Mouse (Mus musculus) erythroblast, embryonic 14.5 days (primary cell): ENCODE measurements around the gene Plagl1.

Experiments
- GATA1 ChIP-seq: IDR thresholded peaks from 2 replicates; pipeline ENCODE4 v1.6.1; 2012; ENCODE audit warnings: low read length, inconsistent platforms, mixed read lengths
- TAL1 ChIP-seq: IDR thresholded peaks from 3 replicates; pipeline ENCODE4 v1.6.1; 2012; ENCODE audit warnings: low read length, inconsistent platforms, mixed read lengths

DNA sequence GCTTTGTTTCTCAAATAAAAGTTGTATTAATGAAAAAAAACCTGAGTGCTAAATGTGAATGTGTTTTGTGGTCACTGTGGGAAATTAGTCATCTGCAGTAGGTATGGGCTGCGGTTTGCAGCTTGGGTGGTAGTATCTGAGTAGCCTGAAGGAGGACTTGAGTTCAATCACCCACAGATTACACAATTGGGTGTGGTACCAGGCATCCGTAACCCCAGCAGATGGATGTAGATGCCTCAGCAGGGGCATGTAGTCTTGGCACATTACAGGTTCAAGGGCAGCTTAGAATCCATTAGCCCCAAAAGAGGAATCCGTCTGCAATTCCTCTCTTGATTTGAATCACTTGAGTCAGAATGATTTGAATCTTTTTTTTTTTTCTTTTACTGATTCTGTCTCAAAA is 25.0 kb upstream of the Plagl1 start:
- no peak for TF ChIP-seq GATA1
- no peak for TF ChIP-seq TAL1
